Mouse (Mus musculus): ENCODE measurements around the gene LTO1.

GRCm38 (mm10) chr7:144906708-144907397, 8.0 kb upstream of the LTO1 start:
- TF ChIP-seq CTCF (conservative IDR thresholded peaks at IDR 0.05; ENCODE audit: insufficient read depth, insufficient read length, low read depth, low read length) = peak; percentile 72
- no peak for TF ChIP-seq POLR2A (IDR thresholded peaks at IDR 0.05; ENCODE audit: low read depth, low read length)
